Comparison of ENCODE assay signal across 35 mouse cellular contexts in the genomic region with DNA sequence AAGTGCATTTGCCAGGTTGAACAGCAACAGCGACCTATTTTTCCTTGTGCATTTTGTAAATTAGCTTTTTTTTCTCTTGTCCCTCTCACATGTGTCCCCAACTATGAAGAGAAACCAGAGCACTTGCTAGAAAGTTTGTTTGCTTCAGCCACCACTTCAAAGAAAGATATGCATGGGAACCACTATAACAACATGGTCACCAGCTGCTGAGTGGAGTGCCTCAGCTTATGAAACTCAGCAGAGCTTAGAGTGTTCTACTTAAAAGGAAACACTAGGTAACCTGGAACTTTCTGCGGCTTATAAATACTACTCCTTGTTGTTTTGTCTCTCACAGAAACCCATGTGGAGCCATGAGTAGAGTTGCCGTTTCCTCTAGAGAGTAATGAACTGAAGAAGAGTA. TPM values are rescaled to one million over a fixed set of nuclear protein-coding genes. Genes with fewer than 3 reads are reported as not detected.
"Had no signal": no experiment of that assay in that cellular context is flagged by ENCODE, and none has a peak within 500 bp of the region (broad histone marks: within the 10 kb centered on the region; RNA-seq: fewer than 3 reads in every experiment).

No protein-coding gene starts in this region.

- H3K4me3 ChIP-seq: heart, adult 2 months; heart, embryonic 10.5 days; heart, embryonic 12.5 days; heart, embryonic 13.5 days; heart, embryonic 15.5 days; hindbrain, embryonic 10.5 days; hindbrain, embryonic 12.5 days; hindbrain, embryonic 13.5 days; hindbrain, embryonic 15.5 days; intestine, embryonic 15.5 days; kidney, embryonic 15.5 days; layer of hippocampus, adult 2 months had no signal

- H3K27ac ChIP-seq: heart, adult 2 months; heart, embryonic 10.5 days; heart, embryonic 13.5 days; heart, embryonic 15.5 days; hindbrain, embryonic 10.5 days; hindbrain, embryonic 12.5 days; hindbrain, embryonic 13.5 days; hindbrain, embryonic 14.5 days; hindbrain, embryonic 15.5 days; hindbrain, postnatal 0 days; intestine, embryonic 15.5 days; kidney, embryonic 15.5 days; kidney, postnatal 0 days; layer of hippocampus, adult 2 months had no signal

- H3K4me2 ChIP-seq: heart, embryonic 11.5 days; heart, embryonic 12.5 days; heart, embryonic 13.5 days; heart, embryonic 15.5 days; hindbrain, embryonic 12.5 days; hindbrain, embryonic 13.5 days; hindbrain, embryonic 14.5 days; hindbrain, embryonic 15.5 days; intestine, embryonic 15.5 days; kidney, embryonic 15.5 days had no signal

- ATAC-seq: hindbrain, embryonic 16.5 days; hindbrain, postnatal 0 days; inflammation-experienced regulatory T-cells, adult 6 months; intestine, embryonic 15.5 days; intestine, embryonic 16.5 days; intestine, postnatal 0 days had no signal

- H3K27me3 ChIP-seq: heart, embryonic 12.5 days; heart, embryonic 13.5 days; heart, embryonic 15.5 days; hindbrain, embryonic 12.5 days; hindbrain, embryonic 13.5 days; hindbrain, embryonic 15.5 days; intestine, embryonic 15.5 days; kidney, embryonic 15.5 days had no signal

- H3K4me1 ChIP-seq: hindbrain, embryonic 10.5 days; hindbrain, embryonic 12.5 days; hindbrain, embryonic 13.5 days; hindbrain, embryonic 15.5 days; intestine, embryonic 15.5 days had no signal

- H3K9me3 ChIP-seq: heart, embryonic 10.5 days; heart, embryonic 12.5 days; heart, embryonic 13.5 days; heart, embryonic 15.5 days; hindbrain, embryonic 10.5 days; hindbrain, embryonic 12.5 days; hindbrain, embryonic 13.5 days; hindbrain, embryonic 15.5 days; intestine, embryonic 15.5 days; kidney, embryonic 15.5 days had no signal

- H3K9ac ChIP-seq: heart, embryonic 12.5 days; heart, embryonic 13.5 days; heart, embryonic 15.5 days; hindbrain, embryonic 12.5 days; hindbrain, embryonic 13.5 days; hindbrain, embryonic 14.5 days; hindbrain, embryonic 15.5 days; intestine, embryonic 15.5 days; kidney, embryonic 15.5 days had no signal

- DNase-seq: heart, adult 2 months; heart, postnatal 10 days; heart, postnatal 14 days; heart, postnatal 36 days; heart, postnatal 4 days; kidney, adult 11 months; kidney, adult 18-20 months; kidney, adult 2 months; kidney, adult 8-10 months; kidney, adult 9 months; kidney, postnatal 10 days; kidney, postnatal 14 days; kidney, postnatal 25 days; kidney, postnatal 36 days; kidney, postnatal 4 days; layer of hippocampus, adult 9-11 months had no signal

- H3K36me3 ChIP-seq: heart, embryonic 10.5 days; heart, embryonic 12.5 days; heart, embryonic 13.5 days; heart, embryonic 15.5 days; hindbrain, embryonic 10.5 days; hindbrain, embryonic 12.5 days; hindbrain, embryonic 13.5 days; hindbrain, embryonic 15.5 days; intestine, embryonic 15.5 days; kidney, embryonic 15.5 days had no signal

RNA-seq across cellular contexts. Expression of a gene that starts 33.7 kb away (rescaled TPM):
- polyA plus RNA-seq: inflammation-experienced regulatory T-cells, adult 6 months had no signal
